Mouse (Mus musculus): Measurements from ENCODE around the gene Tcf19.
"Not testable (repeated sequence)": the region's sequence is repeated elsewhere in the genome, so short reads cannot be mapped to it uniquely, and the experiment has no call there.

Tcf19 gene

DNA sequence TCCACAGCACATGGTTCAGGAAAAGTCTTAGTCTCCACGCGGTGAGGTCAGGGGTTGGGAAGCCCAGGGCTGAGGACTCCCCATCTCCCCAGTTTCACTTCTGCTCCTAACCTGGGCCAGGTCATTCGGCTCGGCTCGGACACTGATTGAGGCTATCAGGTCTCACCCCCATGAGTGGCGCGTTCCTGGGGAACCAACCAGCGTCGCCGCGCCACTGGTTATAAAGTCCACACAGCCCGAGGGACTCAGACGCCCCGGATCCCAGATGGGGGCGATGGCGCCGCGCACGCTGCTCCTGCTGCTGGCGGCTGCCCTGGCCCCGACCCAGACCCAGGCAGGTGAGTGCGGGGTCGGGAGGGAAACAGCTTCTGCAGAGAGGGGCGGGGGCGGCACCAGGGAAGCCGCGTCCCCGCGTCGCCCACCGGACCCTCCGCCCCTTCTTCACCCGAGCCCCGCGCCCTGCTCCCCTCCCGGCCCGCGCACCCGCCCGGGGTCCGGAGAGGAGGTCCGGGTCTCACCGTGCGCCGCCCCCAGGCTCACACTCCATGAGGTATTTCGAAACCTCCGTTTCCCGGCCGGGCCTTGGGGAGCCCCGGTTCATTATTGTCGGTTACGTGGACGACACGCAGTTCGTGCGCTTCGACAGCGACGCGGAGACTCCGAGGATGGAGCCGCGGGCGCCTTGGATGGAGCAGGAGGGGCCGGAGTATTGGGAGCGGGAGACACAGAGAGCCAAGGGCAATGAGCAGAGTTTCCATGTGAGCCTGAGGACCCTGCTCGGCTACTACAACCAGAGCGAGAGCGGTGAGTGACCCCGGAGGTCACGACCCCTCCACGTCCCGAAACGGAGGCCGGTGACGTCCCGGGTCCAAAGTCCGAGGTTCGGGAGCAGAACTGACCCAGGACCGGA, 46.5 kb downstream of the Tcf19 start, which contains the start of gene H2-Q10:
H2-Q10 (plus strand) TSS at position 248 of the 910 bp plus-strand sequence.
- peak; percentile 36 for DNase-seq

DNA sequence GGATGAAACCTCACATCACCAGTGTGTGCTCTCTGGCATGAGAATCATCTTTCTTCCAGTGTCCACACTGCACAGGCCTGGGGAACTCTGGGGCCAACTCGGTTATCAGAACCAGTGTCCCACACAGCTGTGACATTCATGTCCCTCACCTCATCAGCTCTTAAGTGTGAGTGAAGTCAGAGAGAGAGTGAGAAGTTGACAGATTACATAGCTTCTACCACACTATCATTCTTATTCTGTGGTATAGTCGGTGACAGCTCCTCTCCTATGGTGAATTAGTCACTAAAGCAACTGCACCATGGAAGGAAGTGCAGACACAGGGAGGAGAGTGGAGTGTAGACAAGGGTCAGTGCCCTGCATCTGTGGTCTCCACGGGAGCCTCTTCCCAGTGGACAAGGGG, 47.7 kb downstream of the Tcf19 start:
- not testable (repeated sequence) for DNase-seq

DNA sequence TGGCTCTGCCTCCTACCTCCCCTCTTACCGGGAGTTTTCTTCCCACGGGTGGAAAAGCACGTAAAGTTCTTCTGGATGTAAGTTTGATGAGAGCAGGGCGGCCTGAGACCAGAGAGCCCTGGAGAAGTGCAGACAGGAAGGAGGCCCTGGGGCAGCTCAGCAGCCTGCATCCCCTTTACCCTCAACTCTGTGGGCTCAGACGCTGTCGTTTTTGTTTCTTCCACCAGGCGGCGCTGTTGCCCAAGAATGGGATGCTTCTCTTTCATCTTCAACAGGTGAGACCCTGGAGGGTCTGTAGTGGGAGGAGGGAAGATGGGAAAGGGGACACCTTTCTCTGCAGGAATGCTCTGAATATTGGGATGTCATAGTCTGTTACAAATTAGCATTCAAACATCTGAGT, 51.0 kb downstream of the Tcf19 start:
- DNase-seq, result peak; percentile 40

Data from kidney, postnatal 10 days (tissue).